Mouse (Mus musculus): ENCODE results near the gene Ormdl2. TPM values are rescaled to one million over a fixed set of nuclear protein-coding genes. Genes with fewer than 3 reads are reported as not detected.

Gene Ormdl2
- polyA plus RNA-seq, 1 experiment from 2014 or later: 59.8 TPM

DNA sequence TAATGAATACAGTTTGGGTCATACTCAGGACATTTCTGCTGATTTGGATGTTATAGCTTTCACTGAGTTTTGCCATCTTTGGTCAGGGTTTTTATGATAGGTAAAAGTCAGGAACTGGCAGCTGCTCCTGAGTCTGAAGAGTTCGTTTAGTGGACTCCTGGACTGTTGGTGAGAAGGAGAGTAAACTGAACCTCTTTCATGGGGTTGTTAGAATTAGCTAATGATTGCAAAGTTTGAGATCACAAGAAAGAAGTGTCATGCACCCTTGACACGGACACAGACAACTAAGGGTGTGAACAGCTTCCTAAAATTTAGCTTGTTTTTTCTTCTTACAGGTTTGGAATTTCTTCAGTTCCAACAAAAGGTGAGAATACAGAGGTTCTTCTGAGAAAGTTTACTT is 27.0 kb upstream of the Ormdl2 start:
- Histone ChIP-seq H3K4me2 (replicated peaks; ENCODE audit: low read depth, low read length) (no peak overlapping the region), H3K9ac (replicated peaks; ENCODE audit: low read depth) (no peak overlapping the region), H3K4me1 (ENCODE audit: insufficient read depth, low read depth, low read length) (no peaks in the 10 kb centered on the region), H3K36me3 (ENCODE audit: insufficient read depth, low read length) (peaks cover 15% of the 10 kb centered on the region; the same call in 1 of the 2 replicates), H3K4me3 (ENCODE audit: low read depth, low read length) (no peak overlapping the region), H3K9me3 (ENCODE audit: low read length) (no peaks in the 10 kb centered on the region), H3K27ac (ENCODE audit: low read length) (no peak overlapping the region), H3K27me3 (replicated peaks; ENCODE audit: insufficient read depth, low read length) (no peaks in the 10 kb centered on the region)
- ATAC-seq (no peak), DNase-seq (ENCODE audit: low spot score) (no peak)
- 69% methylated on average over 2 of the region's 2 CpGs for WGBS
- TF ChIP-seq EP300 (IDR thresholded peaks at IDR 0.05) (no peak), CTCF (IDR thresholded peaks at IDR 0.05) (no peak)

DNA sequence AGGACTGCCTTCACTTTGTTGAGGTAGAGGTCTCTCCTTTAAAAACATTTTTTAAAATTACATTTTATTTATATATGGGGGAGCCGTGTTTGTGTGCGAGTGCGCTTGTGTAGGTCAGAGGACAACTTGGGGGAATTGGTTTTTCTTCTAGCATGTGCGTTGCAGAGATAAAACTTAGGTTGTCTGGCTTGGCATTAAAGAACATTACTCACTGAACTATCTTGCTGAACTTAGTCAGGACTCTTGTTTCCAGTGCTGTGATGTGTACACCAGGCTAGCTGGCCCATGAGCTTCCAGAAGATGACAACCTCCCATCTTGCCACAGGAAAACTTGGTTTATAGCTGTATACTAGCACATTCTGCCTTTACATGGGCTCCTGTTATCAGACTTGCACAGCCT is 25.2 kb upstream of the Ormdl2 start:
- H3K9me3 ChIP-seq (ENCODE audit: low read length): no peaks in the 10 kb centered on the region
- no peak overlapping the region for H3K27ac ChIP-seq (ENCODE audit: low read length)
- H3K4me2 ChIP-seq (replicated peaks; ENCODE audit: low read depth, low read length): no peak overlapping the region
- TF ChIP-seq EP300 (IDR thresholded peaks at IDR 0.05): no peak
- TF ChIP-seq CTCF (IDR thresholded peaks at IDR 0.05): no peak
- ATAC-seq (no peak), DNase-seq (ENCODE audit: low spot score) (no peak)
- no peaks in the 10 kb centered on the region for H3K27me3 ChIP-seq (replicated peaks; ENCODE audit: insufficient read depth, low read length)
- H3K4me1 ChIP-seq (ENCODE audit: insufficient read depth, low read depth, low read length): no peaks in the 10 kb centered on the region
- H3K9ac ChIP-seq (replicated peaks; ENCODE audit: low read depth): no peak overlapping the region
- H3K36me3 ChIP-seq (ENCODE audit: insufficient read depth, low read length): peaks cover 23% of the 10 kb centered on the region; the same call in 1 of the 2 replicates
- 91% methylated on average over 4 of the region's 4 CpGs for WGBS
- H3K4me3 ChIP-seq (ENCODE audit: low read depth, low read length): no peak overlapping the region

DNA sequence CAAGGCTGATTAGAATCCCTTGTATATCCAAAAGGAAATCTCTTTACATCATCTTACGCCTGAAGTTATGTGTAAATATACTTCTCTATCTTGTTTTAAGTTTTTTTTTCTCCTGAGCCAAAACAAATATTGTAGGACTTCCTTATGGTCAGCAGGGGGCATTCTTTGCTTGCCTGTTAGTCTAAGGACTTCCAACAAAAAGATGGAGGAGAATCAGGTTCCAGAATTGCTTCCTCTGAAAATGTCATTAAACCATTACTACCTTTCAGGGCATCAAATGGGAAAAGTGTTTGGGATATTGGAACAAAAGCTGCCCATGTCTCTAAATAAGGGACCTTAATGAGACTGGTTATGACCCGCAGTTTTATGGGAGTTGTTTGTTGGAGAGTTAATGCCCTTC is 24.1 kb upstream of the Ormdl2 start:
- H3K4me1 ChIP-seq (ENCODE audit: insufficient read depth, low read depth, low read length): no peaks in the 10 kb centered on the region
- peak; percentile 80 for DNase-seq (ENCODE audit: low spot score)

DNA sequence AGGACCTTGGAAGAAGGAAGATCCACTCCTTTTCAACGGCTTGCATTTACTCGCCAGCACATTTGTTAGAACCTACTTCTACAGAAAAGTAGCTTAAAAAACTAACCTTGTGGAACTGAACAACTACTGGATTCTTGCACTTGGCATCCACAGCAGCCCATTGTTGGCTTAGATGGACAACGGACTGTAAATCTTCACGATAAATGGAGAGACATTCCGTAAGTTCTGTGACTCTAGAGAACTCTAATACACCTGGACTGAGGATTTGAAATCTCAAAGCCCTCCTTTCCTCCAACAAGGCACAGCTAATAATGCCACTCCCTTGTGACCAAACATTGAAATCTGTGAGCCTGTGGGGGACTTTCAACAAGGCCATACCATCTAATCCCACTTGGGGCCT is 21.8 kb upstream of the Ormdl2 start:
- Histone ChIP-seq H3K36me3 (ENCODE audit: insufficient read depth, low read length) (peaks cover 24% of the 10 kb centered on the region; the same call in 1 of the 2 replicates), H3K27me3 (replicated peaks; ENCODE audit: insufficient read depth, low read length) (no peaks in the 10 kb centered on the region), H3K4me2 (replicated peaks; ENCODE audit: low read depth, low read length) (no peak overlapping the region), H3K9me3 (ENCODE audit: low read length) (no peaks in the 10 kb centered on the region), H3K4me1 (ENCODE audit: insufficient read depth, low read depth, low read length) (no peaks in the 10 kb centered on the region), H3K27ac (ENCODE audit: low read length) (no peak overlapping the region), H3K4me3 (ENCODE audit: low read depth, low read length) (no peak overlapping the region), H3K9ac (replicated peaks; ENCODE audit: low read depth) (no peak overlapping the region)
- TF ChIP-seq EP300 (IDR thresholded peaks at IDR 0.05) (no peak), CTCF (IDR thresholded peaks at IDR 0.05) (no peak)
- 90% methylated on average over 5 of the region's 5 CpGs for WGBS
- ATAC-seq (no peak), DNase-seq (ENCODE audit: low spot score) (no peak)

More for the DNA sequence above, 24.1 kb upstream of the Ormdl2 start:
- Histone ChIP-seq H3K9ac (replicated peaks; ENCODE audit: low read depth) (no peak overlapping the region), H3K36me3 (ENCODE audit: insufficient read depth, low read length) (peaks cover 21% of the 10 kb centered on the region; the same call in 1 of the 2 replicates), H3K4me3 (ENCODE audit: low read depth, low read length) (no peak overlapping the region), H3K27me3 (replicated peaks; ENCODE audit: insufficient read depth, low read length) (no peaks in the 10 kb centered on the region), H3K27ac (ENCODE audit: low read length) (no peak overlapping the region), H3K4me2 (replicated peaks; ENCODE audit: low read depth, low read length) (no peak overlapping the region), H3K9me3 (ENCODE audit: low read length) (no peaks in the 10 kb centered on the region)
- no peak for ATAC-seq
- TF ChIP-seq EP300 (IDR thresholded peaks at IDR 0.05) (no peak), CTCF (IDR thresholded peaks at IDR 0.05) (peak; percentile 76)
- 60% methylated on average over 2 of the region's 2 CpGs for WGBS

DNA sequence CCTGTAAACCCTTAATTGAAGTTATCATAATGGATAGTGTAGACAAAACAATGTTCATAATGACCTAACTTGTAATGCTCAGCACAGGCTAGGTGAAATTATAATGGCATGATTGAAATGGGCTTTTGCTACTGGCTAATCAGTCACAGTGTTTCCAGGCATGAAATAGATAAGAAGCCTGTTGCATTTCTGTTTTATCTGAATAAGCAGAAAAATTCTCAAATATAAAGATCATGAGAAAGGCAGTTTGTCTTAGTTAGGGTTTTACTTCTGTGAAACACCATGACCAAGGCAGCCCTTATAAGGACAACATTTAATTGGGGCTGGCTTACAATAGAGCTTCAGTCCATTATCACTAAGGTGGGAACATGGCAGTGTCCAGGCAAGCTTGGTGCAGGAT is 19.2 kb upstream of the Ormdl2 start:
- DNase-seq (ENCODE audit: low spot score) (no peak), ATAC-seq (no peak)
- Histone ChIP-seq H3K4me2 (replicated peaks; ENCODE audit: low read depth, low read length) (no peak overlapping the region), H3K27ac (ENCODE audit: low read length) (no peak overlapping the region), H3K4me3 (ENCODE audit: low read depth, low read length) (no peak overlapping the region), H3K9ac (replicated peaks; ENCODE audit: low read depth) (no peak overlapping the region), H3K9me3 (ENCODE audit: low read length) (no peaks in the 10 kb centered on the region), H3K36me3 (ENCODE audit: insufficient read depth, low read length) (peaks cover 28% of the 10 kb centered on the region; the same call in 1 of the 2 replicates), H3K4me1 (ENCODE audit: insufficient read depth, low read depth, low read length) (no peaks in the 10 kb centered on the region), H3K27me3 (replicated peaks; ENCODE audit: insufficient read depth, low read length) (no peaks in the 10 kb centered on the region)
- TF ChIP-seq CTCF (IDR thresholded peaks at IDR 0.05): no peak
- TF ChIP-seq EP300 (IDR thresholded peaks at IDR 0.05): no peak

DNA sequence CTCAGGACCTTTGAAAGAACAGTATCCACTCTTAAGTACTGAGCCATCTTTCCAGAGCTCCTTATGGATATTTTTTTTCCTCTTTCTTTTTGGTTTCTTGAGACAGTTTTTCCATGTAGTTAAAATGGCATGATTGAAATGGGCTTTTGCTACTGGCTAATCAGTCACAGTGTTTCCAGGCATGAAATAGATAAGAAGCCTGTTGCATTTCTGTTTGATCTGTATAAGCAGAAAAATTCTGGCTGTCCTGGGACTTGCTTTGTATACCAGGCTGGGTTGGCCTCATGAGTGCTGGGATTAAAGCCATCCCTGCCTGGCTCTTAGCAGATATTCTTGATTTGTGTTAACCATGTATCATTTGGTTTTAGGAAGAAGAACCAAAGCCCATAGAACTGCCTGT is 18.0 kb upstream of the Ormdl2 start:
- peaks cover 21% of the 10 kb centered on the region; the same call in 1 of the 2 replicates for H3K36me3 ChIP-seq (ENCODE audit: insufficient read depth, low read length)
- no peak for ATAC-seq
- no peak for TF ChIP-seq EP300 (IDR thresholded peaks at IDR 0.05)
- TF ChIP-seq CTCF (IDR thresholded peaks at IDR 0.05): no peak

DNA sequence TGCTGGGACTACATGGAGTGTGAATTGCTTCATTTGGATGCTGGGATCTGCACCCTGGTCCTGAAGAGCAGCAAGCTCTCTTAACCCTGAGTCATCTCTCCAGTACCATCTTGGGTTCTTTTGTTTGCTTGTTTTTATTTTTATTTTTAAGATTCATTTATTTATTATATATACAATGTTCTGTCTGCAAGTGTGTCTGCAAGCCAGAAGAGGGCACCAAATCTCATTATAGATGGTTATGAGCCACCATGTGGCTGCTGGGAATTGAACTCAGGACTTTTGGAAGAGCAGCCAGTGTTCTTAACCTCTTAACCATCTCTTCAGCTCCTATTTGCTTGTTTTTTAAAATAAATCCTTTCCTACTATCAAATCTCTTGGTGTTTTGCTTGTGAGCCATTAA is 16.0 kb upstream of the Ormdl2 start:
- Histone ChIP-seq H3K27ac (ENCODE audit: low read length) (no peak overlapping the region), H3K4me1 (ENCODE audit: insufficient read depth, low read depth, low read length) (no peaks in the 10 kb centered on the region), H3K9me3 (ENCODE audit: low read length) (no peaks in the 10 kb centered on the region), H3K36me3 (ENCODE audit: insufficient read depth, low read length) (peaks cover 13% of the 10 kb centered on the region; the same call in 1 of the 2 replicates), H3K9ac (replicated peaks; ENCODE audit: low read depth) (no peak overlapping the region), H3K4me3 (ENCODE audit: low read depth, low read length) (no peak overlapping the region), H3K4me2 (replicated peaks; ENCODE audit: low read depth, low read length) (no peak overlapping the region), H3K27me3 (replicated peaks; ENCODE audit: insufficient read depth, low read length) (no peaks in the 10 kb centered on the region)
- no peak for ATAC-seq
- TF ChIP-seq EP300 (IDR thresholded peaks at IDR 0.05): no peak
- peak; percentile 26; the same call in 1 of the 2 replicates for TF ChIP-seq CTCF (IDR thresholded peaks at IDR 0.05)
- no peak for DNase-seq (ENCODE audit: low spot score)

More for the DNA sequence above, 18.0 kb upstream of the Ormdl2 start:
- Histone ChIP-seq H3K9me3 (ENCODE audit: low read length) (no peaks in the 10 kb centered on the region), H3K4me3 (ENCODE audit: low read depth, low read length) (no peak overlapping the region), H3K9ac (replicated peaks; ENCODE audit: low read depth) (no peak overlapping the region), H3K4me2 (replicated peaks; ENCODE audit: low read depth, low read length) (no peak overlapping the region), H3K4me1 (ENCODE audit: insufficient read depth, low read depth, low read length) (no peaks in the 10 kb centered on the region), H3K27ac (ENCODE audit: low read length) (no peak overlapping the region), H3K27me3 (replicated peaks; ENCODE audit: insufficient read depth, low read length) (no peaks in the 10 kb centered on the region)
- no peak for DNase-seq (ENCODE audit: low spot score)

All from lung, postnatal 0 days (tissue).